Mouse (Mus musculus) CH12F3 (cell line): ENCODE results near the gene Fosb.

Experiments used
- in situ Hi-C: fragments of 300-500 bp; cut with MboI; formaldehyde crosslinking; loops from 2 replicates; pipeline ENCODE4 v1.14.3; 2020; ENCODE audit warnings: low sequenced_read_pairs

Gene Fosb

GRCm38 (mm10) chr7:19309884-19310641, at the start of gene Fosb:
Fosb (minus strand) TSS chr7:19310051.
- in situ Hi-C loops = loop anchor here (5.0 kb wide), 1 partner anchor 32 kb away; the partner anchor contains the start of gene Ercc1

GRCm38 (mm10) chr7:19359299-19359891, 49.5 kb upstream of the Fosb start, which contains the start of the genes Cd3eap and Ppp1r13l:
Cd3eap (minus strand) TSS chr7:19359483.
Ppp1r13l (plus strand) TSS chr7:19359749.
- in situ Hi-C loops = no loop called here

GRCm38 (mm10) chr7:19358634-19359033, 48.8 kb upstream of the Fosb start:
- in situ Hi-C loops = no loop called here

GRCm38 (mm10) chr7:19357381-19358375, 47.8 kb upstream of the Fosb start:
- in situ Hi-C loops = no loop called here

GRCm38 (mm10) chr7:19356311-19356710, 46.5 kb upstream of the Fosb start:
- in situ Hi-C loops = no loop called here

GRCm38 (mm10) chr7:19354991-19355390, 45.1 kb upstream of the Fosb start:
- in situ Hi-C loops = no loop called here

- in situ Hi-C loops = no loop called here
These were observed 40.4 kb upstream of the Fosb start for GRCm38 (mm10) chr7:19350221-19350620.

- in situ Hi-C loops = no loop called here
These were observed 39.5 kb upstream of the Fosb start for GRCm38 (mm10) chr7:19349188-19349915.

GRCm38 (mm10) chr7:19344938-19345471, 35.2 kb upstream of the Fosb start:
- in situ Hi-C loops = loop anchor here (5.0 kb wide), 1 partner anchor 38 kb away; no protein-coding TSS in a partner anchor

- in situ Hi-C loops = loop anchor here (5.0 kb wide), 1 partner anchor 37 kb away; no protein-coding TSS in a partner anchor
These were observed 34.5 kb upstream of the Fosb start, which contains the start of gene Ercc1 for GRCm38 (mm10) chr7:19344237-19344847. Ercc1 (plus strand) TSS chr7:19344778.

GRCm38 (mm10) chr7:19343210-19343808, 33.5 kb upstream of the Fosb start:
- in situ Hi-C loops = loop anchor here (5.0 kb wide), 1 partner anchor 36 kb away; no protein-coding TSS in a partner anchor

GRCm38 (mm10) chr7:19342481-19343027, 32.7 kb upstream of the Fosb start:
- in situ Hi-C loops = loop anchor here (5.0 kb wide), 1 partner anchor 35 kb away; no protein-coding TSS in a partner anchor

- in situ Hi-C loops = loop anchor here (5.0 kb wide), 1 partner anchor 35 kb away; no protein-coding TSS in a partner anchor
These were observed 32.0 kb upstream of the Fosb start for GRCm38 (mm10) chr7:19341761-19342409.

GRCm38 (mm10) chr7:19341250-19341649, 31.4 kb upstream of the Fosb start:
- in situ Hi-C loops = loop anchor here (5.0 kb wide), 1 partner anchor 34 kb away; no protein-coding TSS in a partner anchor

GRCm38 (mm10) chr7:19338596-19338995, 28.7 kb upstream of the Fosb start:
- in situ Hi-C loops = no loop called here

- in situ Hi-C loops = no loop called here
These were observed 28.2 kb upstream of the Fosb start for GRCm38 (mm10) chr7:19338060-19338459.

- in situ Hi-C loops = no loop called here
These were observed 27.3 kb upstream of the Fosb start for GRCm38 (mm10) chr7:19337122-19337521.

- in situ Hi-C loops = no loop called here
These were observed 25.7 kb upstream of the Fosb start for GRCm38 (mm10) chr7:19335583-19335982.
